Mouse (Mus musculus): ENCODE measurements around the gene Senp1. TPM values are rescaled to one million over a fixed set of nuclear protein-coding genes. Genes with fewer than 3 reads are reported as not detected.

Senp1 gene
- polyA plus RNA-seq, 1 experiment from 2014 or later, result 23.3 TPM

GRCm38 (mm10) chr15:97991285-97991895, 102.2 kb downstream of the Senp1 start:
- Histone ChIP-seq H3K4me3 (no peak overlapping the region), H3K36me3 (peaks cover 14% of the 10 kb centered on the region), H3K4me2 (no peak overlapping the region), H3K9ac (peak overlapping the region; percentile 63; the same call in 1 of the 2 replicates), H3K27me3 (no peaks in the 10 kb centered on the region), H3K4me1 (replicated peaks) (peaks cover 62% of the 10 kb centered on the region), H3K9me3 (no peaks in the 10 kb centered on the region), H3K27ac (peak overlapping the region; percentile 78)
- WGBS, result 7% methylated on average over 12 of the region's 12 CpGs
- ATAC-seq (ENCODE audit: low FRiP score), result no peak

- H3K9ac ChIP-seq, result peak overlapping the region; percentile 35
- no peak for ATAC-seq (ENCODE audit: low FRiP score)
- peak overlapping the region; percentile 78 for H3K27ac ChIP-seq
- H3K4me1 ChIP-seq (replicated peaks), result peaks cover 55% of the 10 kb centered on the region
- H3K9me3 ChIP-seq, result no peaks in the 10 kb centered on the region
- H3K4me2 ChIP-seq, result no peak overlapping the region
- 15% methylated on average over 4 of the region's 4 CpGs for WGBS
- H3K4me3 ChIP-seq, result no peak overlapping the region
- peaks cover 20% of the 10 kb centered on the region for H3K36me3 ChIP-seq
- no peaks in the 10 kb centered on the region for H3K27me3 ChIP-seq
These were observed 102.8 kb downstream of the Senp1 start for GRCm38 (mm10) chr15:97990721-97991120.

GRCm38 (mm10) chr15:97990124-97990523, 103.4 kb downstream of the Senp1 start:
- ATAC-seq (ENCODE audit: low FRiP score), result 0 out of 2 replicates have a peak, but pooled peaks have one; percentile 26
- Histone ChIP-seq H3K4me3 (0 out of 2 replicates have a peak overlapping the region, but pooled peaks have one; percentile 16), H3K36me3 (peaks cover 26% of the 10 kb centered on the region), H3K9ac (peak overlapping the region; percentile 51; the same call in 1 of the 2 replicates), H3K4me2 (peak overlapping the region; percentile 36), H3K27ac (peak overlapping the region; percentile 78), H3K4me1 (replicated peaks) (peaks cover 50% of the 10 kb centered on the region), H3K9me3 (no peaks in the 10 kb centered on the region), H3K27me3 (no peaks in the 10 kb centered on the region)
- WGBS, result under 1% methylated on average over 6 of the region's 6 CpGs

- Histone ChIP-seq H3K27me3 (no peaks in the 10 kb centered on the region), H3K27ac (peak overlapping the region; percentile 78), H3K4me2 (no peak overlapping the region), H3K36me3 (peaks cover 32% of the 10 kb centered on the region), H3K4me1 (replicated peaks) (peaks cover 50% of the 10 kb centered on the region), H3K9ac (peak overlapping the region; percentile 39; the same call in 1 of the 2 replicates), H3K9me3 (no peaks in the 10 kb centered on the region), H3K4me3 (no peak overlapping the region)
- ATAC-seq (ENCODE audit: low FRiP score), result no peak
- 0% methylated on average over 1 of the region's 1 CpGs for WGBS
These were observed 104.0 kb downstream of the Senp1 start for GRCm38 (mm10) chr15:97989544-97989943.

Other genes starting within 250 kb of the Senp1 start
- 27.9 and 28.1 TPM in 2 replicates for gene Hdac7, start 249.2 kb downstream of the Senp1 start, polyA plus RNA-seq (2015; fragmentation: Nextera tagmentation; extraction: Ambion mirVana)
- 0.04 and 0.06 TPM in 2 replicates for gene Vdr, start 183.1 kb downstream of the Senp1 start, polyA plus RNA-seq (2015; fragmentation: Nextera tagmentation; extraction: Ambion mirVana)
- gene Tmem106c, start 129.5 kb downstream of the Senp1 start, polyA plus RNA-seq (2015; fragmentation: Nextera tagmentation; extraction: Ambion mirVana), result 53.6 and 58.3 TPM in 2 replicates
- 53.5 and 69.4 TPM in 2 replicates for gene Col2a1, start 89.0 kb downstream of the Senp1 start, polyA plus RNA-seq (2015; fragmentation: Nextera tagmentation; extraction: Ambion mirVana)
- gene Pfkm, start 1.2 kb downstream of the Senp1 start, polyA plus RNA-seq (2015; fragmentation: Nextera tagmentation; extraction: Ambion mirVana), result 70.1 and 70.2 TPM in 2 replicates
- gene Asb8, start 71.9 kb upstream of the Senp1 start, polyA plus RNA-seq (2015; fragmentation: Nextera tagmentation; extraction: Ambion mirVana), result 52.9 and 59.4 TPM in 2 replicates
- 55.6 and 59.6 TPM in 2 replicates for gene Ccdc184, start 73.4 kb upstream of the Senp1 start, polyA plus RNA-seq (2015; fragmentation: Nextera tagmentation; extraction: Ambion mirVana)
- not detected in 2 replicates for gene Olfr288, start 101.8 kb upstream of the Senp1 start, polyA plus RNA-seq (2015; fragmentation: Nextera tagmentation; extraction: Ambion mirVana)
- gene Gm44579, start 127.2 kb upstream of the Senp1 start, polyA plus RNA-seq (2015; fragmentation: Nextera tagmentation; extraction: Ambion mirVana), result not detected in 2 replicates
- not detected in 2 replicates for gene Olfr287, start 127.3 kb upstream of the Senp1 start, polyA plus RNA-seq (2015; fragmentation: Nextera tagmentation; extraction: Ambion mirVana)
- gene Olfr286, start 140.7 kb upstream of the Senp1 start, polyA plus RNA-seq (2015; fragmentation: Nextera tagmentation; extraction: Ambion mirVana), result not detected in 2 replicates
- not detected in 2 replicates for gene H1fnt, start 163.5 kb upstream of the Senp1 start, polyA plus RNA-seq (2015; fragmentation: Nextera tagmentation; extraction: Ambion mirVana)
- 5.9 and 7.3 TPM in 2 replicates for gene Zfp641, start 202.4 kb upstream of the Senp1 start, polyA plus RNA-seq (2015; fragmentation: Nextera tagmentation; extraction: Ambion mirVana)
- not detected in 2 replicates for gene Olfr285, start 223.6 kb upstream of the Senp1 start, polyA plus RNA-seq (2015; fragmentation: Nextera tagmentation; extraction: Ambion mirVana)
- gene Olfr284, start 247.2 kb upstream of the Senp1 start, polyA plus RNA-seq (2015; fragmentation: Nextera tagmentation; extraction: Ambion mirVana), result not detected in 2 replicates

Measured in hindbrain, embryonic 13.5 days (tissue).